Mouse (Mus musculus): ENCODE measurements around the gene Gnptg. TPM values are rescaled to one million over a fixed set of nuclear protein-coding genes. Genes with fewer than 3 reads are reported as not detected.

Gene Gnptg
- polyA plus RNA-seq, 1 experiment from 2014 or later, result 91.6 TPM

Small RNA genes within 50 kb of the gene (microRNA-seq; reads per million reads assigned to microRNA genes)
- gene Mir3547, result 4.2 reads per million, percentile 13 among the genes with 10 or more reads in this experiment

Other genes with a start within 250 kb of the Gnptg start
- gene Cramp1l, start 224.3 kb downstream of the Gnptg start, polyA plus RNA-seq (2015; fragmentation: Nextera tagmentation; extraction: Ambion mirVana), result 6.3 and 7.1 TPM in 2 replicates
- gene Ift140, start 224.0 kb downstream of the Gnptg start, polyA plus RNA-seq (2015; fragmentation: Nextera tagmentation; extraction: Ambion mirVana), result 18.3 and 18.8 TPM in 2 replicates
- 10.8 and 11.5 TPM in 2 replicates for gene Tmem204, start 156.5 kb downstream of the Gnptg start, polyA plus RNA-seq (2015; fragmentation: Nextera tagmentation; extraction: Ambion mirVana)
- 41.9 and 45.5 TPM in 2 replicates for gene Telo2, start 124.2 kb downstream of the Gnptg start, polyA plus RNA-seq (2015; fragmentation: Nextera tagmentation; extraction: Ambion mirVana)
- gene Ptx4, start 119.4 kb downstream of the Gnptg start, polyA plus RNA-seq (2015; fragmentation: Nextera tagmentation; extraction: Ambion mirVana), result not detected in 2 replicates
- gene Clcn7, start 106.7 kb downstream of the Gnptg start, polyA plus RNA-seq (2015; fragmentation: Nextera tagmentation; extraction: Ambion mirVana), result 24.9 and 30.4 TPM in 2 replicates
- not detected in 2 replicates for gene Ccdc154, start 77.7 kb downstream of the Gnptg start, polyA plus RNA-seq (2015; fragmentation: Nextera tagmentation; extraction: Ambion mirVana)
- gene Gm38655, start 64.7 kb downstream of the Gnptg start, polyA plus RNA-seq (2015; fragmentation: Nextera tagmentation; extraction: Ambion mirVana), result not detected in 2 replicates
- gene BC003965, start 55.6 kb downstream of the Gnptg start, polyA plus RNA-seq (2015; fragmentation: Nextera tagmentation; extraction: Ambion mirVana), result 33.1 and 35.0 TPM in 2 replicates
- gene Unkl, start 51.7 kb downstream of the Gnptg start, polyA plus RNA-seq (2015; fragmentation: Nextera tagmentation; extraction: Ambion mirVana), result 11.3 and 11.9 TPM in 2 replicates
- gene Tsr3, start within 50 bp of the Gnptg start, polyA plus RNA-seq (2015; fragmentation: Nextera tagmentation; extraction: Ambion mirVana), result 59.6 and 62.9 TPM in 2 replicates
- 6.4 and 6.5 TPM in 2 replicates for gene Baiap3, start 16.2 kb upstream of the Gnptg start, polyA plus RNA-seq (2015; fragmentation: Nextera tagmentation; extraction: Ambion mirVana)
- 566 and 573 TPM in 2 replicates for gene Ube2i, start 34.5 kb upstream of the Gnptg start, polyA plus RNA-seq (2015; fragmentation: Nextera tagmentation; extraction: Ambion mirVana)
- not detected in 2 replicates for gene Prss34, start 58.3 kb upstream of the Gnptg start, polyA plus RNA-seq (2015; fragmentation: Nextera tagmentation; extraction: Ambion mirVana)
- gene Prss28, start 68.5 kb upstream of the Gnptg start, polyA plus RNA-seq (2015; fragmentation: Nextera tagmentation; extraction: Ambion mirVana), result not detected in 2 replicates
- gene Prss29, start 78.5 kb upstream of the Gnptg start, polyA plus RNA-seq (2015; fragmentation: Nextera tagmentation; extraction: Ambion mirVana), result not detected in 2 replicates
- gene Tpsab1, start 105.4 kb upstream of the Gnptg start, polyA plus RNA-seq (2015; fragmentation: Nextera tagmentation; extraction: Ambion mirVana), result 0.08 TPM in 1 of 2 replicates, not detected in the other
- gene Tpsb2, start 126.2 kb upstream of the Gnptg start, polyA plus RNA-seq (2015; fragmentation: Nextera tagmentation; extraction: Ambion mirVana), result 0.14 TPM in 1 of 2 replicates, not detected in the other
- 0.85 and 0.90 TPM in 2 replicates for gene Tpsg1, start 129.1 kb upstream of the Gnptg start, polyA plus RNA-seq (2015; fragmentation: Nextera tagmentation; extraction: Ambion mirVana)
- 9.7 and 10.2 TPM in 2 replicates for gene Cacna1h, start 193.7 kb upstream of the Gnptg start, polyA plus RNA-seq (2015; fragmentation: Nextera tagmentation; extraction: Ambion mirVana)
- gene Tekt4, start 214.5 kb upstream of the Gnptg start, polyA plus RNA-seq (2015; fragmentation: Nextera tagmentation; extraction: Ambion mirVana), result 1.1 and 2.0 TPM in 2 replicates

Data from hindbrain, embryonic 13.5 days (tissue).